Mouse (Mus musculus) limb, embryonic 14.5 days (tissue): ENCODE data around the gene Mctp1. TPM values are rescaled to one million over a fixed set of nuclear protein-coding genes. Genes with fewer than 3 reads are reported as not detected.

Experiments used
- ATAC-seq: fragments of 200-750 bp; cut with Nextera tagmentation; 2 replicates; pipeline ENCODE4 v1.8.0; 2017; ENCODE audit warnings: low read depth, moderate number of reproducible peaks, moderate TSS enrichment; ENCODE audit not compliant: low FRiP score
- DNase-seq: peaks from one replicate; pipeline ENCODE4 v3.0.0-alpha.2; 2015; ENCODE audit warnings: low spot score
- H3K27ac ChIP-seq: fragments of 300-500 bp; sonication (generic); replicated peaks from 2 replicates; pipeline ENCODE4 v1.5.1; 2014; ENCODE audit warnings: low read depth, mild to moderate bottlenecking, low read length, moderate library complexity, mixed read lengths
- H3K27me3 ChIP-seq: fragments of 300-500 bp; sonication (generic); 2 replicates; pipeline ENCODE4 v1.6.1; 2014; ENCODE audit warnings: low read length, mixed read lengths; ENCODE audit not compliant: control insufficient read depth, insufficient read depth
- H3K36me3 ChIP-seq: fragments of 300-500 bp; sonication (generic); 2 replicates; pipeline ENCODE4 v1.6.1; 2014; ENCODE audit warnings: mild to moderate bottlenecking, low read length, moderate library complexity, mixed read lengths; ENCODE audit not compliant: control insufficient read depth, insufficient read depth
- H3K4me1 ChIP-seq: fragments of 300-500 bp; sonication (generic); 2 replicates; pipeline ENCODE4 v1.6.1; 2014; ENCODE audit warnings: antibody characterized with exemption, low read length, mixed read lengths; ENCODE audit not compliant: control insufficient read depth, insufficient read depth
- H3K4me2 ChIP-seq: fragments of 300-500 bp; sonication (generic); replicated peaks from 2 replicates; pipeline ENCODE4 v1.6.1; 2014; ENCODE audit warnings: low read depth, mild to moderate bottlenecking, low read length, moderate library complexity; ENCODE audit not compliant: severe bottlenecking
- H3K4me3 ChIP-seq: fragments of 300-500 bp; sonication (generic); replicated peaks from 2 replicates; pipeline ENCODE4 v1.5.1; 2014; ENCODE audit warnings: low read length
- H3K9ac ChIP-seq: fragments of 300-500 bp; sonication (generic); 2 replicates; pipeline ENCODE4 v1.6.1; 2014; ENCODE audit warnings: mild to moderate bottlenecking, low read depth, low read length, moderate library complexity; ENCODE audit not compliant: severe bottlenecking
- H3K9me3 ChIP-seq: fragments of 300-500 bp; sonication (generic); 2 replicates; pipeline ENCODE4 v1.6.1; 2016; ENCODE audit warnings: low read length; ENCODE audit not compliant: control insufficient read depth
- POLR2A ChIP-seq: fragments of 200-500 bp; IDR thresholded peaks from 2 replicates; pipeline ENCODE4 v1.8.0; 2012; ENCODE audit warnings: inconsistent platforms, mild to moderate bottlenecking, moderate library complexity, borderline replicate concordance; ENCODE audit not compliant: insufficient read depth, insufficient read length; ENCODE audit errors: extremely low read depth
- WGBS: fragments of 180-500 bp; shearing (Covaris S2); extraction: QIAGEN DNeasy Blood & Tissue Kit; methylation state at CpG from one replicate; pipeline ENCODE4 v1.1.7; 2014; 5-methylcytosine and 5-hydroxymethylcytosine counted together
- polyA plus RNA-seq, 2 experiments: library from polyadenylated mRNA; depleted of rRNA in 1 of 2; stranded (reverse) in 1 of 2; unstranded in 1 of 2; fragments of >200 nt; fragmentation: Nextera tagmentation in 1 of 2; extraction: Ambion mirVana in 1 of 2; gene quantifications; 2 replicates each; pipeline versions ENCODE4 v1.2.1 to v1.2.3; 2012 to 2014

Mctp1 gene
- polyA plus RNA-seq, 2 experiments: 0.44 to 0.59 TPM

GRCm38 (mm10) chr13:76527751-76528150 lies 143.4 kb downstream of the Mctp1 start:
- no peak overlapping the region for H3K4me2 ChIP-seq
- no peaks in the 10 kb centered on the region for H3K9me3 ChIP-seq
- 7% methylated on average over 1 of the region's 1 CpGs for WGBS
- no peak overlapping the region for H3K9ac ChIP-seq
- H3K27me3 ChIP-seq: no peaks in the 10 kb centered on the region
- no peaks in the 10 kb centered on the region for H3K4me1 ChIP-seq
- ATAC-seq (no peak), DNase-seq (no peak)
- no peak overlapping the region for H3K4me3 ChIP-seq
- no peaks in the 10 kb centered on the region for H3K36me3 ChIP-seq
- no peak for TF ChIP-seq POLR2A
- no peak overlapping the region for H3K27ac ChIP-seq

DNA sequence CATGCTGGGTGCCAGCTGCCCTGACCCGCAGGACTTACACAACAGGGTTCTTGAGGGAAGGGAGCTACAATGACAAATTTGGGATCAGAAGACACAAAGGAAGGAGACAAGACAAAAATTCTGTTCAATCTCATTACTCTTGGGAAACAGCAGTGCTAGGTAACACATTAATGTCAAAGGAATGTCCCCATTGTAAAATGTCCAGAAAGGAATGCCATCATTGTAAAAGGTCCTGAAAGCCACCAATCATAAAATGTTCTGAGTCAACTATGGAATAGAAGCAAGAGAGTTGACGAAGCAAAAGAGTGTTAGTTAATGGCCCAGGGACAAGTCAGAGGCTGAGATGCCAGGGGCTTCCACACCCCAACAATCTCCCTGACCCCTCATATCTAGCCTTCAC lies 145.6 kb downstream of the Mctp1 start:
- no peak overlapping the region for H3K4me2 ChIP-seq
- H3K27ac ChIP-seq: no peak overlapping the region
- H3K9ac ChIP-seq: no peak overlapping the region
- WGBS: 82% methylated on average over 2 of the region's 2 CpGs
- no peaks in the 10 kb centered on the region for H3K27me3 ChIP-seq
- H3K4me3 ChIP-seq: no peak overlapping the region
- DNase-seq (no peak), ATAC-seq (no peak)
- no peaks in the 10 kb centered on the region for H3K36me3 ChIP-seq
- no peak for TF ChIP-seq POLR2A
- no peaks in the 10 kb centered on the region for H3K9me3 ChIP-seq
- H3K4me1 ChIP-seq: no peaks in the 10 kb centered on the region

DNA sequence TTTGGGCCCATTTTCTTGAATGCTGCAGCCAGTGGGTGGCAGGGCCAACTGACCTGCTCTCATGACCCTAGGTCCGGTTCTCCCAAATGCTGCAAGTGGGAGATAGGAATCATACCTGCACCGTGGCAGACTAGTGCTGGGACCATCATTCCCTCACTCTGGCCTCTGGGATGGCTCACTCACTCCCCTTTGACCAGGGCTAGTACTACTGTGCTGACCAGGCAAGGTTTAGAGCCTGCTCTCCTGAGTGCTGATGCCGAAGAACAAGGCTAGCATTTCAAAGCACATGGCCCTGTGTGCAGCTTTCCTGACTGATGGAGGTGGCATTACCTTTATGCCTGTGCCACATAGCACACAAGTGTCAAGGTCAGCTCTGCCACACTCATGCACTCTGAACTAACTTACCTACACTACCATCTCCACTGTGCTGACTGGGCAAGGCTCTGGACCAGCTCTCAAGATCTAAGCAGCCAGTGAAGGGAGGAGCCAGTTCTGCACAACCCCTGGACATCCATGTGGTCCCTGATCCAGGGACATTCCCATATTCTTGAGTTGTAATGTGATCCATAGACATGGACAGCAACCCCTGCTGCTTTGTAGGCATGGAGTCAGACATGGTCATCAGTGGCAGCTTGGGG lies 146.7 kb downstream of the Mctp1 start:
- 79% methylated on average over 3 of the region's 3 CpGs for WGBS
- Histone ChIP-seq H3K4me2 (no peak overlapping the region), H3K27me3 (no peaks in the 10 kb centered on the region), H3K4me1 (no peaks in the 10 kb centered on the region), H3K27ac (no peak overlapping the region), H3K36me3 (no peaks in the 10 kb centered on the region), H3K9ac (no peak overlapping the region), H3K4me3 (no peak overlapping the region), H3K9me3 (no peaks in the 10 kb centered on the region)
- ATAC-seq (no peak), DNase-seq (no peak)
- TF ChIP-seq POLR2A: no peak

DNA sequence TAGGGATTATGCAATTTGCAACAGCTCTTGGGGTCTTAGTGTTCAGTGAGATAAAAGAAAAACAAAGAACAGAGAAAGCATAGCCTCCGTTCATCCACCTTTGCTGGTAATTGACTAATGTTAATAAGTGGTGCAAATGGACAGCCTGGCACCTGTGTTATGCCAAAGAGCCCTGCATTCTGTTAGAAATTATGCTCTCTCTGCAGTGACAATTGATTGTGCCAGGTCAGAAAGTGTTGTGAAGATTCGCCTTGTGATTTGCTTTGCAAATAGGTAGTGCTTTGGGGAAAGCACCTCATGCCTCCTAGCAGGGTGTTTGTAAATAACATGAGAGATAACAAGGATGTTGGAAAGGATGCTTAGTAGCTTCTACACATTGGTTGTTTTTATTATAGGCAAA lies 163.5 kb downstream of the Mctp1 start:
- 54% methylated on average over 2 of the region's 2 CpGs for WGBS
- ATAC-seq (no peak), DNase-seq (no peak)
- H3K9me3 ChIP-seq: no peaks in the 10 kb centered on the region
- no peaks in the 10 kb centered on the region for H3K4me1 ChIP-seq
- TF ChIP-seq POLR2A: no peak
- no peaks in the 10 kb centered on the region for H3K36me3 ChIP-seq
- H3K4me3 ChIP-seq: no peak overlapping the region
- H3K4me2 ChIP-seq: no peak overlapping the region
- H3K27ac ChIP-seq: no peak overlapping the region
- no peak overlapping the region for H3K9ac ChIP-seq
- H3K27me3 ChIP-seq: no peaks in the 10 kb centered on the region

DNA sequence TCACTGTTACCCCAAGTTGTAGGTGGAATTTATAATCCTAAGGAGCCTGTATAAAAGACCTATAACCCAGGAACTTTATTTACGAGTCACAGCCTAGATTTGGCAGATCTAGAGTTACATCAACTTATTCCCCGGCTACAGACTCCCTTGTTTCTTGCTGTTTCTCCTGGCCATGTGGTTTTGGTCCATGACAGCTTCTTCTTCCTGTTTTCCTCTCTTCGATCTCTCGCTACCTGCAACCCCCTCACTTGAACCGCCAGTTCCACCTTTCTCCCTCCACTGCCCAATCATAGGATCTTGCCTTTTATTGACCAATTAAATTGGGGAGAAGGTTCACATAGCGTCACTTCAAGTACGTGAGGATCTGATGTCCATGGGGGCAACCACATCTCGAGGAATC lies 176.6 kb downstream of the Mctp1 start:
- Histone ChIP-seq H3K4me1 (no peaks in the 10 kb centered on the region), H3K36me3 (no peaks in the 10 kb centered on the region), H3K9me3 (no peaks in the 10 kb centered on the region), H3K9ac (no peak overlapping the region), H3K27ac (no peak overlapping the region), H3K27me3 (no peaks in the 10 kb centered on the region), H3K4me3 (no peak overlapping the region), H3K4me2 (no peak overlapping the region)
- 69% methylated on average over 8 of the region's 8 CpGs for WGBS
- ATAC-seq (no peak), DNase-seq (no peak)
- no peak for TF ChIP-seq POLR2A

- no peak for TF ChIP-seq POLR2A
- Histone ChIP-seq H3K36me3 (no peaks in the 10 kb centered on the region), H3K9me3 (no peaks in the 10 kb centered on the region), H3K9ac (no peak overlapping the region), H3K4me1 (no peaks in the 10 kb centered on the region), H3K27ac (no peak overlapping the region), H3K4me3 (no peak overlapping the region), H3K27me3 (no peaks in the 10 kb centered on the region), H3K4me2 (no peak overlapping the region)
- ATAC-seq (no peak), DNase-seq (no peak)
- WGBS: 73% methylated on average over 3 of the region's 3 CpGs
These were observed 177.3 kb downstream of the Mctp1 start for GRCm38 (mm10) chr13:76561594-76561993.
